Mouse (Mus musculus): ENCODE results near the gene Galnt2. TPM values are rescaled to one million over a fixed set of nuclear protein-coding genes. Genes with fewer than 3 reads are reported as not detected.

Galnt2 gene
- polyA plus RNA-seq (2015; fragmentation: Nextera tagmentation; extraction: Ambion mirVana), result 42.8 and 47.2 TPM in 2 replicates

DNA sequence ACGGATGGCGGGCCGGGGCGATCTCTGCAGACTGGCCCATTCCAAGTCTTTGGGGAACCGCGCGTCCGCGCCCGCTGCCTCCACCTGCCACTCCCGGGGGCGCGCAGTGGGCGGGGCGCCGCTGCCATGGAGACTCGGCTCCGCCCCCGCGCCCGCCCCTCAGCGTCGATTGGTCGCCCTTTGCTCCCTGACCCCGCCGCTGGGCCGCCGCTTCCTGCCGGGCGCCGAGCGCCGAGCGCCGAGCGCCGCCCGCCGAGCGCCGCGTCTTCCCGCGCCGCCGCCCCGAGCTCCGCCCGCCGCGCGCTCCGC, at the start of gene Galnt2:
TSS of gene Galnt2 (plus strand) at position 216 of the 309 bp plus-strand sequence.
- no peaks in the 10 kb centered on the region for H3K9me3 ChIP-seq
- ATAC-seq (ENCODE audit: extremely low read depth, insufficient number of reproducible peaks, low FRiP score, low TSS enrichment), result peak; percentile 61
- H3K36me3 ChIP-seq, result no peaks in the 10 kb centered on the region
- peak within 1 kb of the TSS; percentile 96 for H3K9ac ChIP-seq
- H3K4me1 ChIP-seq, result peaks cover 54% of the 10 kb centered on the region
- peak within 1 kb of the TSS; percentile 92 for H3K4me3 ChIP-seq
- peak within 1 kb of the TSS; percentile 87 for H3K27ac ChIP-seq (replicated peaks)
- 0% methylated on average over 24 of the region's 53 CpGs for WGBS
- no peaks in the 10 kb centered on the region for H3K27me3 ChIP-seq (replicated peaks)
- H3K4me2 ChIP-seq, result peak within 1 kb of the TSS; percentile 98

DNA sequence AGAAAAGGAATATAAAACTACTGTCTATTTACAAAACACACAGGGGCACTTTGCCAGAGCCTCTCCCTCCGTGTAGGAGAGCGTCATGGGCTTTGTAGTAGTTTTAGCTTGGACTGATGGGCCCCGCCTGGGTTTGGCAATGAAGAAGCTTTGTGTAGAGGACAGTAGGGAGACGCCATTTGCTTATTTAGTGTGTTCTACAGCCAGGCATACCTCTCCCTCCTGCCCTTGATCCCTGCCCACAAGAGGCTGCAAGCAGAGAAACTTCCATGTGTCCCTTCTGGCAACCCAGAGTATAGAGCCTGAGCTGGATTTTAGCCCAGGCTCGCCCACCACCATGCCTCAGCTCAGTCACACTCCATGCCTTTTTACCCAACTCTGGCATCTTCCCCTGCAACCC, 49.4 kb upstream of the Galnt2 start:
- no peak overlapping the region for H3K9ac ChIP-seq
- 54% methylated on average over 5 of the region's 5 CpGs for WGBS
- no peak overlapping the region for H3K4me3 ChIP-seq
- peaks cover 42% of the 10 kb centered on the region for H3K4me1 ChIP-seq
- H3K27ac ChIP-seq (replicated peaks), result peak overlapping the region; percentile 78
- no peaks in the 10 kb centered on the region for H3K36me3 ChIP-seq
- peaks cover 55% of the 10 kb centered on the region for H3K27me3 ChIP-seq (replicated peaks)
- ATAC-seq (ENCODE audit: extremely low read depth, insufficient number of reproducible peaks, low FRiP score, low TSS enrichment), result peak; percentile 6; the same call in 1 of the 2 replicates
- H3K4me2 ChIP-seq, result no peak overlapping the region
- H3K9me3 ChIP-seq, result 0 out of 2 replicates have a peak, but pooled peaks cover 3% of the 10 kb centered on the region

DNA sequence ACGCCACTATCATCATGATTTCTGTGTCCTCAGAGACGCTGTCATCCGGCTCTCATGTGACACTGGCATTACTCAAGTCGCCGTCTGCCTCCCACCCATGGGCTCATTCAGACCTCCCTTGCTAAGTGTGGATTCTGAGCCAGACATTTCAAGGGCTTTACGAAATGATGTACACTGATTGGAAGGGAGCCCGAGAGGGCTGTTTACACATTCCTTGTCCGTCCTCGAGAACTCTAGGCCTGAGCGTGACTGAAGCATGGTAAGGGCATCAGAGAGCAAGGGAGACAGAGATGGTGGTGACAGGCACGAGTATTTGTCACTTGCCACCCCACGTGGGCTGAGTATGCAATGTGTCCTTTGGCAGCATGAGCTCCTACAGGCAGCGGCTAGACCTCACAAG, 49.0 kb upstream of the Galnt2 start:
- Histone ChIP-seq H3K4me2 (peak overlapping the region; percentile 46; the same call in 1 of the 2 replicates), H3K4me1 (peaks cover 42% of the 10 kb centered on the region), H3K27me3 (replicated peaks) (peaks cover 60% of the 10 kb centered on the region), H3K27ac (replicated peaks) (peak overlapping the region; percentile 78), H3K9me3 (no peaks in the 10 kb centered on the region), H3K36me3 (no peaks in the 10 kb centered on the region), H3K4me3 (no peak overlapping the region), H3K9ac (no peak overlapping the region)
- peak; percentile 84; the same call in 1 of the 2 replicates for ATAC-seq (ENCODE audit: extremely low read depth, insufficient number of reproducible peaks, low FRiP score, low TSS enrichment)
- 17% methylated on average over 13 of the region's 13 CpGs for WGBS

DNA sequence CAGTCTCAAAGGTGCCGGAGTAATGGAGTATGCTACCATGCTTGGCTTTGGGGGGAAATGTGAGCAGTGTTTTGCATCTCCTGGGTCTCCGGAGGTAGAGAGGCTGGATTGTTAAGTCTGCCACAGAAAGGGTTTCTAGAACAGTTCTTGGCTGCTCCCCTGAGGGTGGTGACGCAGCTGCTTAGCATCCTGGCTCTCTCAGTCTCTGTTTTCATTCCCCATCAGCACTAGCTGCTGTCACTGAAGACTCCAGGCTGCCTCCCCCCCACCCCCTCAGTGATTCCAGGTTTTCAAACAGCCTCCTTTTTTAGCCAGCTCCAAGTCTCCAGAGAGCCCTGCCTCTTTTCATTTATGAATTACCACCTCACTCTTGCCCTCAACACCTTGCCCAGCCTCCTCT, 47.1 kb upstream of the Galnt2 start:
- H3K4me2 ChIP-seq, result no peak overlapping the region
- WGBS, result 49% methylated on average over 3 of the region's 3 CpGs
- no peak overlapping the region for H3K4me3 ChIP-seq
- H3K27me3 ChIP-seq (replicated peaks), result peaks cover 52% of the 10 kb centered on the region
- H3K9ac ChIP-seq, result no peak overlapping the region
- H3K9me3 ChIP-seq, result no peaks in the 10 kb centered on the region
- no peaks in the 10 kb centered on the region for H3K36me3 ChIP-seq
- no peak overlapping the region for H3K27ac ChIP-seq (replicated peaks)
- ATAC-seq (ENCODE audit: extremely low read depth, insufficient number of reproducible peaks, low FRiP score, low TSS enrichment), result no peak
- peaks cover 42% of the 10 kb centered on the region for H3K4me1 ChIP-seq

DNA sequence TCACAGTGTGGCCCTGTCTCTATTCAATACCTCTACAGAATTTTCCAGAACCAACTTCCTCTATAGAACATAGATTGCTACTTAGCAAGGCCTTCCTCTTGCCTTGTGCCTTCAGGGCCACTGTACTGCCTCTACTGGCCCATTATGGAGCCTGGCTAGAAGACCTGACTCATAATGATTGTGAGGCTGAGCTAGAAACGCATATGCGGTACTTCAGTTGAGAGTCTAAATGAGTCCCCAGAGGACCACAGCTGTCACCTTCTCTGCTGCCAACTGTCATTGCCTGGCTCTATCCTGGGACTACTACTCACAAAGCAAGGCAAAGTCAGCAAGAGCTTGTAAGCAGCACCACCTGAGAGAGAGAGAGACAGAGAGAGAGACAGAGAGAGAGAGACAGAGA, 46.7 kb upstream of the Galnt2 start:
- H3K4me3 ChIP-seq, result no peak overlapping the region
- H3K27me3 ChIP-seq (replicated peaks), result peaks cover 52% of the 10 kb centered on the region
- H3K9me3 ChIP-seq, result no peaks in the 10 kb centered on the region
- ATAC-seq (ENCODE audit: extremely low read depth, insufficient number of reproducible peaks, low FRiP score, low TSS enrichment), result no peak
- peaks cover 42% of the 10 kb centered on the region for H3K4me1 ChIP-seq
- 55% methylated on average over 2 of the region's 2 CpGs for WGBS
- no peak overlapping the region for H3K9ac ChIP-seq
- no peak overlapping the region for H3K4me2 ChIP-seq
- H3K27ac ChIP-seq (replicated peaks), result no peak overlapping the region
- H3K36me3 ChIP-seq, result no peaks in the 10 kb centered on the region

DNA sequence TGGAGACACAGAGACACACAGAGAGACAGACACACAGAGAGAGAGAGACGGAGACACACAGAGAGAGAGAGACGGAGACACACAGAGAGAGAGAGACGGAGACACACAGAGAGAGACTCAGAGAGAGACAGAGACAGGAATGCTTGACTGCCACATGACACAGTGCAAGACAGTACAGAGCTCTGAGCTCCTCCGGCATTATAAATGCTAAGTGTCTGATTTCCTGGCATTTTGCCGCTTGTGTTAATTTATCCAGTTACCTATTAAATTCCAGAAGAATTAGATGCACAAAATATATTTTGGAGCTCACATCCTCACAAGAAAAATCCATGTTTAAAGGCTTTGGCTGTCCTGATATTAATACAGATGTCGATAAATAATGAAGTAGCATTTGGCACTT, 46.1 kb upstream of the Galnt2 start:
- H3K4me3 ChIP-seq, result no peak overlapping the region
- H3K36me3 ChIP-seq, result no peaks in the 10 kb centered on the region
- H3K4me1 ChIP-seq, result peaks cover 42% of the 10 kb centered on the region
- 77% methylated on average over 6 of the region's 6 CpGs for WGBS
- no peak overlapping the region for H3K4me2 ChIP-seq
- no peaks in the 10 kb centered on the region for H3K9me3 ChIP-seq
- H3K27me3 ChIP-seq (replicated peaks), result peaks cover 50% of the 10 kb centered on the region
- H3K27ac ChIP-seq (replicated peaks), result no peak overlapping the region
- no peak overlapping the region for H3K9ac ChIP-seq
- no peak for ATAC-seq (ENCODE audit: extremely low read depth, insufficient number of reproducible peaks, low FRiP score, low TSS enrichment)

DNA sequence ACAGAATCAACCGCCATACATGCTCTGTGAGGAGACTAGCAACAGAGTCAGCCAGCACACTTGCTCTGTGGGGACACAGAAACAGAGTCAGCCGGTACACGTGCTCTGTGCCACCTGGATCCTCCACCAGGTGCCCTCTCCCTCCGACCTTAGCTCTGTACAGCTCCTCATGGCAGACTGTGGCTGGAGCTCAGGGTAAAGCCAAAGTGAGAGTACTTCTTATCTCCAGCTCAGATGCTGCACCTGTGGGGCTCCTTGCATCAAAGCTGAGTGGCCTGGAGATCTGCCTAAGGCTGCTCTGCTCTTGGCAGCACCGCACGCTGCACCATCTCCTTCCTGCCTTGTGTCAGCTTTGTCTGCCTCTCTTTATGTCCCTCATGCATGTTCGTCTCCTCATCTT, 40.8 kb upstream of the Galnt2 start:
- Histone ChIP-seq H3K9me3 (no peaks in the 10 kb centered on the region), H3K4me1 (no peaks in the 10 kb centered on the region), H3K36me3 (no peaks in the 10 kb centered on the region), H3K9ac (no peak overlapping the region), H3K4me3 (no peak overlapping the region), H3K27me3 (replicated peaks) (peaks cover 52% of the 10 kb centered on the region), H3K4me2 (no peak overlapping the region), H3K27ac (replicated peaks) (no peak overlapping the region)
- no peak for ATAC-seq (ENCODE audit: extremely low read depth, insufficient number of reproducible peaks, low FRiP score, low TSS enrichment)
- 75% methylated on average over 7 of the region's 7 CpGs for WGBS

DNA sequence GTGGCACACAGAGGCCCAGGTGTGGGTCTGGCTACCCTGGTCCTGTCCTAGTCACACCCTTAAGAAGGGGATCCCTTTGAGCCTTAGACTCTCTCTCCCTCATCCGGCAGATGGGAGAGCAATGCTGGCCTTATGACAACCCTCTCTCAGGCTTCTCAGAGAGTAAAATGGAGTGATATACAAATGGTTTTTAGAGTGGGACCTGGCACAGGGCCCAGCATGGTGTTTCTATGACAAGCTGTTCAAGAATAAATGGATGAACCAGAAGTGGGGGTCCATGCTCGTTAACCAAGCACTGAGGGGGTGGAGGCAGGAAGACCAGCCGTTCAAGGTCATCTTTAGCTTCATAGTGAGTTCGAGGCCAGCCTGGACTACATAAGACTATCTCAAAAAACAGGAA, 38.9 kb upstream of the Galnt2 start:
- no peak overlapping the region for H3K4me3 ChIP-seq
- WGBS, result 69% methylated on average over 4 of the region's 4 CpGs
- no peaks in the 10 kb centered on the region for H3K36me3 ChIP-seq
- H3K9me3 ChIP-seq, result no peaks in the 10 kb centered on the region
- peaks cover 12% of the 10 kb centered on the region; the same call in 1 of the 2 replicates for H3K4me1 ChIP-seq
- no peak for ATAC-seq (ENCODE audit: extremely low read depth, insufficient number of reproducible peaks, low FRiP score, low TSS enrichment)
- H3K27ac ChIP-seq (replicated peaks), result no peak overlapping the region
- H3K27me3 ChIP-seq (replicated peaks), result peaks cover 45% of the 10 kb centered on the region
- no peak overlapping the region for H3K9ac ChIP-seq
- H3K4me2 ChIP-seq, result no peak overlapping the region

DNA sequence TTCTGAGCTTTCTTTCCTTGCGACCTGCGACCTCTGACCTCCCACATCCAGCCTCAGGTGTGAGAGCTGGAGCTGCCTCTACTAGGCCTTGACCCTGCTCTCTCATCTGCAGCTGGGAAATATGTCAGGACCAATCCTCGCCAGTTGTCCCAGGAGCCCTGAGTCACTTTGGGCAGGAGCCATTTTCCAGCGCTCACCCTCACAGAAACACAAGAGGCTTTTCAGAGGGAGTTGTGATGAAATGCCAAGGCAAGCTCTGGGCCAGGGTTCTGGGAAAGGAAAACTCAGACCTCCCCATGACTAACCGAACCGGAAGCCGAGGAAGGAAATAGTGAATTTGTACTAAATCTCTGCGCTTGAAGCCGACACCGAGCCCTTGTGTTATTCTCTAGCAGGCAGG, 38.2 kb upstream of the Galnt2 start:
- no peak for ATAC-seq (ENCODE audit: extremely low read depth, insufficient number of reproducible peaks, low FRiP score, low TSS enrichment)
- peaks cover 51% of the 10 kb centered on the region for H3K27me3 ChIP-seq (replicated peaks)

DNA sequence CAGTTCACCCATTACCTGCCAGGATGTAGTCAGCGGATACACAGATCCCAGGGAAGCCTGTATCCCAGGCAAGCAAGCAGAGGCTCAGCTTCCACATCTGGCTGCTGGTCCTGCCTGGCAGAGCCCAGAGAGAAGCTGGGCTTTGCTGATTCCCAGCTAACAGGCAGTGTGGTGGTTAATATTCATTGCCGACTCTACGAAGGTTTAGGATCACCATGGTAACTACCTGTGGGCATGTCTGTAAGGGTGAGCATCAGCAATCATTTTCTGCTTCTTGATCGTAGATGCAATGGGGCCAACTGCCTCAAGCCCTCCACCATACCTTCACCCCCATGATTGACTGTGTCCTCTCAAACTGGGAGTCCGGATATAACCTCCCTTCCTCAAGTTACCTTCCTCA, 37.2 kb upstream of the Galnt2 start:
- 80% methylated on average over 5 of the region's 5 CpGs for WGBS
- no peak for ATAC-seq (ENCODE audit: extremely low read depth, insufficient number of reproducible peaks, low FRiP score, low TSS enrichment)
- H3K4me1 ChIP-seq, result peaks cover 12% of the 10 kb centered on the region; the same call in 1 of the 2 replicates
- no peak overlapping the region for H3K4me2 ChIP-seq
- no peak overlapping the region for H3K27ac ChIP-seq (replicated peaks)
- H3K36me3 ChIP-seq, result no peaks in the 10 kb centered on the region
- no peak overlapping the region for H3K9ac ChIP-seq
- H3K9me3 ChIP-seq, result no peaks in the 10 kb centered on the region
- no peak overlapping the region for H3K4me3 ChIP-seq
- peaks cover 56% of the 10 kb centered on the region for H3K27me3 ChIP-seq (replicated peaks)

More for the DNA sequence above, 38.2 kb upstream of the Galnt2 start:
- Histone ChIP-seq H3K9ac (no peak overlapping the region), H3K4me3 (no peak overlapping the region), H3K27ac (replicated peaks) (no peak overlapping the region), H3K4me1 (peaks cover 12% of the 10 kb centered on the region; the same call in 1 of the 2 replicates), H3K4me2 (no peak overlapping the region), H3K9me3 (no peaks in the 10 kb centered on the region), H3K36me3 (no peaks in the 10 kb centered on the region)
- WGBS, result 72% methylated on average over 10 of the region's 10 CpGs

DNA sequence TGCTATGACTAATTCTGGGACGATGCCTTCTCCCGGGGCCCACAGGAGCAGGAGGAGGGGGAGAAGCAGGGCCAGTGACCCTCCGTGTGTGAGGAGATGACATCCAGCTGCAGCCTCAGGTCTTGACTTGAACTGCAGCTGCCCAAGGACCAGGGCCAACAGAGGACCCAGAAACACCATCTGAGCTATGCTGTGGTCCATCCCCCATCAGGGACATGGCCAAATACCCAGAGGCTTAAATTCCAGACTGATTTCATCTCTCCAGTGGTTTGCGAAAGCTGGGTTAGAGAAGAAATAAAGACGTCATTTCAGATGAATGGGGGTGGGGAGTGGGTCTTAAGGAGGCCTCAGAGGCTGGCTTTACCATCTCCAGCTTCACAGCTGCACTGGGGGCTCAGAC, 35.0 kb upstream of the Galnt2 start:
- no peak overlapping the region for H3K27ac ChIP-seq (replicated peaks)
- no peak for ATAC-seq (ENCODE audit: extremely low read depth, insufficient number of reproducible peaks, low FRiP score, low TSS enrichment)
- H3K4me3 ChIP-seq, result no peak overlapping the region
- no peaks in the 10 kb centered on the region for H3K9me3 ChIP-seq
- 49% methylated on average over 5 of the region's 5 CpGs for WGBS
- no peak overlapping the region for H3K4me2 ChIP-seq
- peaks cover 61% of the 10 kb centered on the region for H3K27me3 ChIP-seq (replicated peaks)
- no peak overlapping the region for H3K9ac ChIP-seq
- peaks cover 12% of the 10 kb centered on the region; the same call in 1 of the 2 replicates for H3K4me1 ChIP-seq
- no peaks in the 10 kb centered on the region for H3K36me3 ChIP-seq

DNA sequence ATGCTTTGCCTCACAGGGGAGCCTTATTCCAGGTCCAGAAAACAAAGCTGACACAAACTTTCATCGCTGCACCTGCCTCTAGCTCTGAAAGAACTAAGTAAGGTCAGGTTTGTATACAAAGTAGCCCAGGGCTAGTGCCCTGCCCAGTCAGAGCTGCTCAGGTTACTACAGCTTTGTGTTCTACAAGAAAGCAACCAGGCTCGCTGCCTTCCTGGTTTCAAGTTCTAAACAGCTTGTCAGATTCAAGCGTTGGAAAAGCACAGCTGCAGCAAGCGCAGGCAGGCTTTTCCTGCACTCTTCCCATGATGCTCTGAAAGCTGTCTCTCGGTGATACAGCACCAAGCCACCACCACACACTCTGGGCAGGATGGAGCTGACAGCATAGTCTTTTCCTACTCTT, 34.4 kb upstream of the Galnt2 start:
- no peaks in the 10 kb centered on the region for H3K36me3 ChIP-seq
- 53% methylated on average over 5 of the region's 5 CpGs for WGBS
- ATAC-seq (ENCODE audit: extremely low read depth, insufficient number of reproducible peaks, low FRiP score, low TSS enrichment), result no peak
- no peak overlapping the region for H3K4me2 ChIP-seq
- H3K9me3 ChIP-seq, result no peaks in the 10 kb centered on the region
- no peak overlapping the region for H3K27ac ChIP-seq (replicated peaks)
- peaks cover 65% of the 10 kb centered on the region for H3K27me3 ChIP-seq (replicated peaks)
- no peak overlapping the region for H3K4me3 ChIP-seq
- no peak overlapping the region for H3K9ac ChIP-seq
- peaks cover 12% of the 10 kb centered on the region; the same call in 1 of the 2 replicates for H3K4me1 ChIP-seq
